Mouse (Mus musculus) intestine, postnatal 0 days (tissue): Measurements from ENCODE around the gene Adra1d. TPM values are rescaled to one million over a fixed set of nuclear protein-coding genes. Genes with fewer than 3 reads are reported as not detected.

Source experiments
- ATAC-seq: fragments of 200-750 bp; cut with Nextera tagmentation; 2 replicates; pipeline ENCODE4 v1.8.0; 2017; ENCODE audit warnings: mild to moderate bottlenecking, moderate TSS enrichment, moderate library complexity
- H3K27ac ChIP-seq: fragments of 300-500 bp; sonication (generic); 2 replicates; pipeline ENCODE4 v1.5.1; 2014; ENCODE audit warnings: mild to moderate bottlenecking, low read depth, low read length, moderate library complexity
- H3K27me3 ChIP-seq: fragments of 300-500 bp; sonication (generic); replicated peaks from 2 replicates; pipeline ENCODE4 v1.6.1; 2014; ENCODE audit warnings: low read length, mixed read lengths; ENCODE audit not compliant: control insufficient read depth, insufficient read depth
- H3K36me3 ChIP-seq: fragments of 300-500 bp; sonication (generic); 2 replicates; pipeline ENCODE4 v1.6.1; 2014; ENCODE audit warnings: mild to moderate bottlenecking, moderate library complexity; ENCODE audit not compliant: control insufficient read depth, insufficient read depth
- H3K4me1 ChIP-seq: fragments of 300-500 bp; sonication (generic); replicated peaks from 2 replicates; pipeline ENCODE4 v1.6.1; 2014; ENCODE audit warnings: antibody characterized with exemption, low read length, mixed read lengths; ENCODE audit not compliant: control insufficient read depth, insufficient read depth
- H3K4me2 ChIP-seq: fragments of 300-500 bp; sonication (generic); replicated peaks from 2 replicates; pipeline ENCODE4 v1.6.1; 2014; ENCODE audit warnings: low read depth, mild to moderate bottlenecking, moderate library complexity
- H3K4me3 ChIP-seq: fragments of 300-500 bp; sonication (generic); 2 replicates; pipeline ENCODE4 v1.5.1; 2014; ENCODE audit warnings: low read depth, low read length
- H3K9ac ChIP-seq: fragments of 300-500 bp; sonication (generic); 2 replicates; pipeline ENCODE4 v1.6.1; 2014; ENCODE audit warnings: mild to moderate bottlenecking, low read depth, low read length
- H3K9me3 ChIP-seq: fragments of 300-500 bp; sonication (generic); 2 replicates; pipeline ENCODE4 v1.6.1; 2016; ENCODE audit warnings: mixed run types; ENCODE audit not compliant: control insufficient read depth
- CTCF ChIP-seq: sonication (generic); IDR thresholded peaks from 2 replicates; pipeline ENCODE4 v1.5.1; 2016; ENCODE audit warnings: low read depth, mild to moderate bottlenecking, control low read depth, antibody characterized with exemption, moderate library complexity
- WGBS: fragments of 180-500 bp; shearing (Covaris S2); extraction: QIAGEN DNeasy Blood & Tissue Kit; methylation state at CpG from one replicate; pipeline ENCODE4 v1.1.7; 2014; 5-methylcytosine and 5-hydroxymethylcytosine counted together
- polyA plus RNA-seq: library from polyadenylated mRNA; unstranded; fragments of >200 nt; fragmentation: Nextera tagmentation; extraction: Ambion mirVana; gene quantifications from 2 replicates; pipeline ENCODE4 v1.2.1, GENCODE M21; 2015

Gene Adra1d
- polyA plus RNA-seq, 1 experiment from 2014 or later = 0.05 TPM

DNA sequence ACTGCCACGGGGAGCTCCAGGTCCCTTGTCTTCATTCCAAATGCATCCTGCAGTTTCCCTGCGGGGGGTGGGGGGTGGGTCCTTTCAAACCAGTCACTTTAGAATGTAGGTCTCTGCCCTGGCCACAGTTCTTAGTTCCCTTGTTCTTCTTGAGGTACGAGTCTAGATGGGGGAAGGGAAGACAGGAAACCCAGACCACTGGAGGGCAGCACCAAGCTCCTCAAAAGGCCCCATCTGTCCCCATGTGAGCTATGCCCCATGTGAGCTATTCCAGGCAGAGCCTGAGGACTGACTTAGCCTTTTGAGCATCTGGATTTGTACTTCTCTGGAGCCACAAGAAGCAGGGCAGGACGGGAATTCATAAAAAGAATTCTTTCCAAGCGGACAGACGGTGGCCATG lies 19.6 kb downstream of the Adra1d start:
- Histone ChIP-seq H3K4me2 (no peak overlapping the region), H3K9ac (no peak overlapping the region), H3K27me3 (peaks cover 16% of the 10 kb centered on the region), H3K27ac (no peak overlapping the region), H3K4me3 (no peak overlapping the region), H3K4me1 (peaks cover 7% of the 10 kb centered on the region), H3K36me3 (no peaks in the 10 kb centered on the region), H3K9me3 (no peaks in the 10 kb centered on the region)
- ATAC-seq = no peak
- 38% methylated on average over 6 of the region's 6 CpGs for WGBS
- peak; percentile 49 for TF ChIP-seq CTCF

DNA sequence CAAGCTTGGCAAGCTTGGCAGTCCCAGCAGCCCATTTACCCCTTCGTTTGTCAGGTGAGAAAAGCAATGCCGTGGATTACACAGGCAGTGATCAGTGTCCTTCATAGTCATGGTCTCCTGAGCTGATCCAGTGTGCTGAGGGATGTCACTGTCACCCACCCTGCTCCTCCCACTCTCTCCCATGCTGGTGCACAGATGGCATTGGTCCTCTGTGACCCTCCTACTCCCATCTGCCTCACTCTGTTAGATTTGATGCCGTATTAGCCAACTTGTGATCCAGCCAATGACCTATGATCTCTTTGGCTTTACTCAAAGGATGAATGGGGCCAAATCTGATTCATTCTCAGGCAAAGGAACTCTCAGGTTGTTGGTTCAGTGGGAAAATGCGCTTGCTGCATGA lies 20.4 kb downstream of the Adra1d start:
- peaks cover 10% of the 10 kb centered on the region for H3K27me3 ChIP-seq
- no peak overlapping the region for H3K9ac ChIP-seq
- no peaks in the 10 kb centered on the region for H3K9me3 ChIP-seq
- ATAC-seq = no peak
- TF ChIP-seq CTCF = no peak
- peaks cover 7% of the 10 kb centered on the region for H3K4me1 ChIP-seq
- WGBS = 81% methylated on average over 4 of the region's 4 CpGs
- no peak overlapping the region for H3K4me3 ChIP-seq
- H3K27ac ChIP-seq = no peak overlapping the region
- no peak overlapping the region for H3K4me2 ChIP-seq
- no peaks in the 10 kb centered on the region for H3K36me3 ChIP-seq

DNA sequence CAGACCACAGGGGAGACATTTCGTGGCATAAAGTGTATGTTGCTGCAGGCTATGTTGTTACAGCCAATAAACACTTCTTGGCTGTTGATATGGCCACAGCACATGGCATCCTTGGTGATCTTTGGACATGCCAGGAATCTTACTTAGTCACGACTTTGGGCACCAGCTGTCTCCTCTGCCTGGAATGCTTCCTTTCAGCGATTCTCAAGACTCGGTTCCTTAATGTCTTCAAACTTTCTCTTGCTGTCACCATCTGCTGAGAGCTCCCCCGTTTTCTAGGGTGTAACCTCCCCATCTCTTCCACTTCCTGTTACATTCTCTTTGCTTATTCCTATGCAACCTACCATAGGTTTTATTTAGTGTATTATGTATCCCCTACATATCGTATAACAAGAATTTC lies 22.3 kb downstream of the Adra1d start:
- H3K9ac ChIP-seq = no peak overlapping the region
- no peak for ATAC-seq
- H3K4me3 ChIP-seq = no peak overlapping the region
- no peaks in the 10 kb centered on the region for H3K27me3 ChIP-seq
- no peaks in the 10 kb centered on the region for H3K4me1 ChIP-seq
- no peak overlapping the region for H3K27ac ChIP-seq
- no peak overlapping the region for H3K4me2 ChIP-seq
- no peak for TF ChIP-seq CTCF
- WGBS = 80% methylated on average over 6 of the region's 6 CpGs
- H3K36me3 ChIP-seq = no peaks in the 10 kb centered on the region
- no peaks in the 10 kb centered on the region for H3K9me3 ChIP-seq

DNA sequence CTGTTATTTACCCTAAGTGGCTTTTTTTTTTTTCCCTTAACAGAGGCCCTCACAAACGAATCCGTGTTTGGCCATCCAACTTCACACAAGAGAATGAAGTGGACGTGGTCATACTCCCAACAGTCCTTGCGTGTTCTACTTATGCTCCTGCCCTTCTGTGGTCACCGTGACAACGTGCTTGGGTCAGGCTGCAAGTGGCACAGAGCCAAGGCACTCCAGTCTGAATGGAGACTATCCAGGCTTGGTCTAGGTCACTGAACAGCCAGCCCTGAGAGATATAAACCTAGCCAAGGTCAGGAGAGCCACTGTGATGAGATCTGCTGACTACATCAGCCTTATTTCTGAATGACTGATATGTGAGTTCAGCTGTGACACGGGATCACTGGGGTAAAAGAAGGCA lies 23.7 kb downstream of the Adra1d start:
- no peak for ATAC-seq
- 56% methylated on average over 7 of the region's 7 CpGs for WGBS

DNA sequence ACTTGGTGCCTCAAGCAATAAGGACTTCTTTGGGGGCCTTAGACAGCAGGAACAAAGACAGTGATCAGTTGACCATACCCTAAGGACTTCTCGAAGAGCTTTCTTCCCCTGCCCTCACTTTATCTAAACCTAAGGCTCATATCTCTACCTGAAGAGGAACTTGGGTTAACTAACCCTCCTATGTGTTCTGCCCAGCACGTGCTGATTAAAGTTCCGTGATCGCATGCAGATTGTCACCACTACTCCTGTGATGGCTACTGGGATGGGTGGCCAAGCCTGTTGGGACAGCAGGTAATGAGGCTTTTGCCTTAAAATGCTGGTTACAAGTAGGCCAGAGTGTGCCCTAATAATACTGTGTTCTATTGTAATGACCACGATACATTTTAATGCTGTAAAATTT lies 26.9 kb downstream of the Adra1d start:
- Histone ChIP-seq H3K4me3 (no peak overlapping the region), H3K9ac (no peak overlapping the region), H3K9me3 (no peaks in the 10 kb centered on the region), H3K4me1 (no peaks in the 10 kb centered on the region), H3K4me2 (no peak overlapping the region), H3K27ac (no peak overlapping the region), H3K27me3 (no peaks in the 10 kb centered on the region), H3K36me3 (no peaks in the 10 kb centered on the region)
- TF ChIP-seq CTCF = no peak
- 84% methylated on average over 5 of the region's 5 CpGs for WGBS
- no peak for ATAC-seq

More for the DNA sequence above, 23.7 kb downstream of the Adra1d start:
- H3K9ac ChIP-seq = no peak overlapping the region
- TF ChIP-seq CTCF = no peak
- H3K36me3 ChIP-seq = no peaks in the 10 kb centered on the region
- no peak overlapping the region for H3K4me3 ChIP-seq
- no peaks in the 10 kb centered on the region for H3K27me3 ChIP-seq
- no peak overlapping the region for H3K4me2 ChIP-seq
- no peaks in the 10 kb centered on the region for H3K9me3 ChIP-seq
- H3K27ac ChIP-seq = no peak overlapping the region
- H3K4me1 ChIP-seq = no peaks in the 10 kb centered on the region

DNA sequence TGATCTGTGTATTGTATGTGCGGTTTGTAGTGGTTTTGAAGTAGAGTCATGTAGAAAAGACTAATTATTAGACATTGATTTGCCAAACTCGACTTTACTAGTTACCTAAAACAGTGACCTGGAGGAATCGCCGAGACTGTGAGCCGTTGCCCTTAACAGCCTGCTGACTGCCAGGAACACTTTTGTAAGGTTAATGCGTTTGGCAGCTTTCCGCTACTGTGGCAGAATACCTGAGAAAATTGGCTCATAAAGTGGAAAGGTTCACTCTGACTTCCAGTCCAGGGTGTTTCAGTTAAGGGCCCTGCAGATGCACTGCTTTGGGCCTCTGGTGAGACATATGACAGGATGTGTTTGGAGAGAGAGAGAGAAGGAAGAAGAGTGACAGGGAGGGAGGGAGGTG lies 30.8 kb downstream of the Adra1d start:
- WGBS = 88% methylated on average over 7 of the region's 7 CpGs
- H3K9ac ChIP-seq = no peak overlapping the region
- no peak overlapping the region for H3K27ac ChIP-seq
- no peak for ATAC-seq
- H3K27me3 ChIP-seq = no peaks in the 10 kb centered on the region
- no peaks in the 10 kb centered on the region for H3K9me3 ChIP-seq
- H3K4me1 ChIP-seq = no peaks in the 10 kb centered on the region
- no peak overlapping the region for H3K4me3 ChIP-seq
- H3K4me2 ChIP-seq = no peak overlapping the region
- TF ChIP-seq CTCF = no peak
- no peaks in the 10 kb centered on the region for H3K36me3 ChIP-seq

DNA sequence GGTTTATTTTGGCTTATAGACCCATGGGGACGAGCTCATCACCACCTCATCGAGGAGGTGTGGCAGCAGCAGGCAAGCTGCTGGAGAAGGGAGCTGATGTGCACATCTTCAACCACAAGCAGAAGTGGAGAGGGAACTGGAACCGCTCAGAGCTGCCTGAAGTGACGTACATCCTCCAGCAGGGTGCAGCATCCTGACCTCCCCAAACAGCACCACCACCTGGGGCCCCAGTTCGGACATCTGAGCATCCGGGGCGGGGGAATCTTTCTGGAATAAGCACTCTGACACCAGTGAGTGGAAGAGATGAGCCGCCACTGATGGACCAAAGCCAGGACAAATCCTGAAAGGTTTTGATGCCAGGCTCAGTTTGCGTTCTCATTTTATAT lies 31.5 kb downstream of the Adra1d start:
- no peak overlapping the region for H3K4me2 ChIP-seq
- H3K27me3 ChIP-seq = no peaks in the 10 kb centered on the region
- no peak overlapping the region for H3K27ac ChIP-seq
- ATAC-seq = no peak
- H3K9ac ChIP-seq = no peak overlapping the region
- H3K4me1 ChIP-seq = no peaks in the 10 kb centered on the region
- H3K9me3 ChIP-seq = no peaks in the 10 kb centered on the region
- TF ChIP-seq CTCF = peak; percentile 77
- 24% methylated on average over 9 of the region's 9 CpGs for WGBS
- no peaks in the 10 kb centered on the region for H3K36me3 ChIP-seq
- no peak overlapping the region for H3K4me3 ChIP-seq
